Mouse (Mus musculus) forebrain, embryonic 12.5 days (tissue): ENCODE data around the gene Foxd3. TPM values are rescaled to one million over a fixed set of nuclear protein-coding genes. Genes with fewer than 3 reads are reported as not detected.

Source experiments
- ATAC-seq: fragments of 200-750 bp; cut with Nextera tagmentation; 2 replicates; pipeline ENCODE4 v1.8.0; 2017; ENCODE audit warnings: moderate TSS enrichment; ENCODE audit not compliant: low FRiP score
- H3K27ac ChIP-seq: fragments of 300-500 bp; sonication (generic); 2 replicates; pipeline ENCODE4 v1.5.1; 2016; ENCODE audit warnings: mild to moderate bottlenecking
- H3K27me3 ChIP-seq: fragments of 300-500 bp; sonication (generic); 2 replicates; pipeline ENCODE4 v1.6.1; 2016; ENCODE audit warnings: mild to moderate bottlenecking
- H3K36me3 ChIP-seq: fragments of 300-500 bp; sonication (generic); replicated peaks from 2 replicates; pipeline ENCODE4 v1.6.1; 2016; ENCODE audit warnings: mild to moderate bottlenecking
- H3K4me1 ChIP-seq: fragments of 300-500 bp; sonication (generic); 2 replicates; pipeline ENCODE4 v1.6.1; 2016
- H3K4me2 ChIP-seq: fragments of 300-500 bp; sonication (generic); 2 replicates; pipeline ENCODE4 v1.6.1; 2016; ENCODE audit warnings: mild to moderate bottlenecking, moderate library complexity
- H3K4me3 ChIP-seq: fragments of 300-500 bp; sonication (generic); replicated peaks from 2 replicates; pipeline ENCODE4 v1.5.1; 2016; ENCODE audit warnings: mild to moderate bottlenecking
- H3K9ac ChIP-seq: fragments of 300-500 bp; sonication (generic); 2 replicates; pipeline ENCODE4 v1.6.1; 2016; ENCODE audit warnings: mild to moderate bottlenecking
- H3K9me3 ChIP-seq: fragments of 300-500 bp; sonication (generic); 2 replicates; pipeline ENCODE4 v1.6.1; 2016
- WGBS: fragments of 180-500 bp; shearing (Covaris S2); methylation state at CpG from one replicate; pipeline ENCODE4 v1.1.7; 2016; 5-methylcytosine and 5-hydroxymethylcytosine counted together
- polyA plus RNA-seq: library from polyadenylated mRNA; unstranded; fragments of >200 nt; fragmentation: Nextera tagmentation; extraction: Ambion mirVana; gene quantifications from 2 replicates; pipeline ENCODE4 v1.2.1, GENCODE M21; 2016

The Foxd3 gene
- polyA plus RNA-seq, 1 experiment from 2014 or later = 0.13 TPM

GRCm38 (mm10) chr4:99650945-99651690 lies 5.0 kb upstream of the Foxd3 start:
- H3K4me3 ChIP-seq = peak overlapping the region; percentile 24
- no peaks in the 10 kb centered on the region for H3K36me3 ChIP-seq
- H3K27me3 ChIP-seq = peaks cover 97% of the 10 kb centered on the region
- peaks cover 21% of the 10 kb centered on the region for H3K4me1 ChIP-seq
- H3K27ac ChIP-seq = no peak overlapping the region
- peak; percentile 50 for ATAC-seq
- peak overlapping the region; percentile 39 for H3K4me2 ChIP-seq
- H3K9me3 ChIP-seq = no peaks in the 10 kb centered on the region
- no peak overlapping the region for H3K9ac ChIP-seq
- under 1% methylated on average over 53 of the region's 59 CpGs for WGBS

- 12% methylated on average over 10 of the region's 10 CpGs for WGBS
- no peak overlapping the region for H3K27ac ChIP-seq
- H3K4me2 ChIP-seq = no peak overlapping the region
- no peaks in the 10 kb centered on the region for H3K36me3 ChIP-seq
- H3K9me3 ChIP-seq = no peaks in the 10 kb centered on the region
- no peak overlapping the region for H3K4me3 ChIP-seq
- peaks cover 29% of the 10 kb centered on the region for H3K4me1 ChIP-seq
- no peak for ATAC-seq
- H3K27me3 ChIP-seq = peaks cover 97% of the 10 kb centered on the region
- H3K9ac ChIP-seq = no peak overlapping the region
These were observed 4.2 kb upstream of the Foxd3 start for GRCm38 (mm10) chr4:99651823-99652450.

- no peak overlapping the region for H3K9ac ChIP-seq
- H3K4me3 ChIP-seq = no peak overlapping the region
- no peaks in the 10 kb centered on the region for H3K9me3 ChIP-seq
- H3K4me2 ChIP-seq = no peak overlapping the region
- peaks cover 37% of the 10 kb centered on the region for H3K4me1 ChIP-seq
- no peaks in the 10 kb centered on the region for H3K36me3 ChIP-seq
- H3K27ac ChIP-seq = no peak overlapping the region
- peaks cover 98% of the 10 kb centered on the region for H3K27me3 ChIP-seq
- WGBS = under 1% methylated on average over 19 of the region's 19 CpGs
- ATAC-seq = no peak
These were observed 3.4 kb upstream of the Foxd3 start for GRCm38 (mm10) chr4:99652576-99653210.

GRCm38 (mm10) chr4:99653216-99653607 lies 2.9 kb upstream of the Foxd3 start:
- Histone ChIP-seq H3K9me3 (no peaks in the 10 kb centered on the region), H3K9ac (no peak overlapping the region), H3K4me3 (0 out of 2 replicates have a peak overlapping the region, but pooled peaks have one; percentile 1), H3K27me3 (peaks cover 97% of the 10 kb centered on the region), H3K36me3 (no peaks in the 10 kb centered on the region), H3K4me2 (no peak overlapping the region), H3K27ac (no peak overlapping the region), H3K4me1 (peaks cover 39% of the 10 kb centered on the region)
- no peak for ATAC-seq
- under 1% methylated on average over 25 of the region's 25 CpGs for WGBS

GRCm38 (mm10) chr4:99653608-99654221 lies 2.4 kb upstream of the Foxd3 start:
- Histone ChIP-seq H3K36me3 (no peaks in the 10 kb centered on the region), H3K9ac (no peak overlapping the region), H3K9me3 (no peaks in the 10 kb centered on the region), H3K4me1 (peaks cover 39% of the 10 kb centered on the region), H3K27me3 (peaks cover 92% of the 10 kb centered on the region), H3K4me3 (0 out of 2 replicates have a peak overlapping the region, but pooled peaks have one; percentile 1), H3K4me2 (no peak overlapping the region), H3K27ac (no peak overlapping the region)
- under 1% methylated on average over 36 of the region's 36 CpGs for WGBS
- no peak for ATAC-seq

GRCm38 (mm10) chr4:99654621-99655296 lies 1.3 kb upstream of the Foxd3 start:
- Histone ChIP-seq H3K27me3 (peaks cover 89% of the 10 kb centered on the region), H3K9me3 (no peaks in the 10 kb centered on the region), H3K4me3 (no peak overlapping the region), H3K4me1 (peaks cover 39% of the 10 kb centered on the region), H3K4me2 (no peak overlapping the region), H3K27ac (no peak overlapping the region), H3K36me3 (no peaks in the 10 kb centered on the region), H3K9ac (no peak overlapping the region)
- 2% methylated on average over 27 of the region's 27 CpGs for WGBS
- no peak for ATAC-seq

- H3K36me3 ChIP-seq = no peaks in the 10 kb centered on the region
- peak; percentile 24 for ATAC-seq
- H3K27ac ChIP-seq = no peak overlapping the region
- peak overlapping the region; percentile 39 for H3K4me3 ChIP-seq
- WGBS = 1% methylated on average over 88 of the region's 92 CpGs
- H3K9me3 ChIP-seq = no peaks in the 10 kb centered on the region
- peak overlapping the region; percentile 46 for H3K4me2 ChIP-seq
- peak overlapping the region; percentile 36; the same call in 1 of the 2 replicates for H3K9ac ChIP-seq
- peaks cover 37% of the 10 kb centered on the region for H3K4me1 ChIP-seq
- H3K27me3 ChIP-seq = peaks cover 90% of the 10 kb centered on the region
These were observed 718 bp downstream of the Foxd3 start for GRCm38 (mm10) chr4:99656605-99657429.

GRCm38 (mm10) chr4:99657430-99657820 lies 1.3 kb downstream of the Foxd3 start:
- Histone ChIP-seq H3K36me3 (no peaks in the 10 kb centered on the region), H3K27me3 (peaks cover 89% of the 10 kb centered on the region), H3K4me3 (peak overlapping the region; percentile 39), H3K4me2 (peak overlapping the region; percentile 46), H3K9ac (peak overlapping the region; percentile 36; the same call in 1 of the 2 replicates), H3K9me3 (no peaks in the 10 kb centered on the region), H3K27ac (no peak overlapping the region), H3K4me1 (peaks cover 37% of the 10 kb centered on the region)
- 1% methylated on average over 46 of the region's 62 CpGs for WGBS
- 0 out of 2 replicates have a peak, but pooled peaks have one; percentile 1 for ATAC-seq

- Histone ChIP-seq H3K9me3 (no peaks in the 10 kb centered on the region), H3K4me1 (peaks cover 37% of the 10 kb centered on the region), H3K4me3 (peak overlapping the region; percentile 39), H3K36me3 (no peaks in the 10 kb centered on the region), H3K27me3 (peaks cover 89% of the 10 kb centered on the region), H3K27ac (no peak overlapping the region), H3K4me2 (peak overlapping the region; percentile 46), H3K9ac (peak overlapping the region; percentile 36; the same call in 1 of the 2 replicates)
- under 1% methylated on average over 38 of the region's 41 CpGs for WGBS
- ATAC-seq = peak; percentile 69
These were observed 1.9 kb downstream of the Foxd3 start for GRCm38 (mm10) chr4:99657831-99658470.

- no peak overlapping the region for H3K4me2 ChIP-seq
- H3K9ac ChIP-seq = no peak overlapping the region
- H3K27ac ChIP-seq = no peak overlapping the region
- H3K4me3 ChIP-seq = no peak overlapping the region
- H3K4me1 ChIP-seq = peaks cover 31% of the 10 kb centered on the region
- H3K9me3 ChIP-seq = no peaks in the 10 kb centered on the region
- no peaks in the 10 kb centered on the region for H3K36me3 ChIP-seq
- H3K27me3 ChIP-seq = peaks cover 89% of the 10 kb centered on the region
- 12% methylated on average over 6 of the region's 6 CpGs for WGBS
- ATAC-seq = no peak
These were observed 2.8 kb downstream of the Foxd3 start for GRCm38 (mm10) chr4:99658881-99659280.
